Mouse (Mus musculus) layer of hippocampus, adult 11-12 months (tissue): Measurements from ENCODE around the gene Nrip1.
"Not testable (repeated sequence)": the region's sequence is repeated elsewhere in the genome, so short reads cannot be mapped to it uniquely, and the experiment has no call there.

Source experiments
- DNase-seq: peaks from one replicate; pipeline ENCODE4 v3.0.0; 2022; ENCODE audit warnings: low spot score

Nrip1 gene

DNA sequence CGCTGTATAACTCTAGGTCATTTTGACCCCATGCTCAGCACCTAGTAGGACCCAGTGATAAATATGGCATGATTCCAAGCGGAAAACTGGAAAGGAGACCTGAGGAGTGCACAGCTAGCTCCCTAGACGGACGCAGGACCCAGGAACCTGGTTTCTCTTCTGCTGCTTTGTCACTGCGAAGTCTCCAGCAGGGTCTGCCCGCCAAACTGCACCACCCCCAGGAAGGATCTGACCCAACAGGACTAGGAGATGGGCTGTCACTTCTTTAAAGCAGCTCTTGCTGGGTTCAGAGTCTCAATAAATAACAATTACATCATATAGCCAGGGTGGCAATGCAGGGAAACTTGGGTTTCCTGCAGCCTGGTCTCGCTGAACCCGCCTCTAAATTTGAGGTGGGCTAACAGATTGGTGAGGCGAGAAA, at the start of gene Nrip1:
Nrip1 (minus strand) TSS at position 157 of the 421 bp plus-strand sequence.
- peak; percentile 52 for DNase-seq

DNA sequence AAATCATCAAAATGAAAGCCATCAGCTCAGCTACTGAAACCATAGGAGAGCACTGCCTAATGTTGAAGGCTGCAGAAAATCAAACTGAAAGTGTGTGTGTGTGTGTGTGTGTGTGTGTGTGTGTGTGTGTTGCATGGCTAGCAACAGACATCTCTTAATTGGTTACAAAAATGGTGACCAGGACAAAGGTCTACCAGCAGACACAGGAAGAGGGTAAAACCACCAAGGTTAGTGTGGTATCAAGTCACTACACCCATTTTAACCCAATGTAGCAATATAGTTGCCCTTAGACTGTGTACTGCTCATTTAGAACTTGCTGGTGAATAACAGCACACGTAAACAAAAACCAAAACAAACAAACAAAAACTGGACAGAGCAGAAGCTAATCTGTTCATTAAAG, 48.9 kb upstream of the Nrip1 start:
- no peak for DNase-seq

DNA sequence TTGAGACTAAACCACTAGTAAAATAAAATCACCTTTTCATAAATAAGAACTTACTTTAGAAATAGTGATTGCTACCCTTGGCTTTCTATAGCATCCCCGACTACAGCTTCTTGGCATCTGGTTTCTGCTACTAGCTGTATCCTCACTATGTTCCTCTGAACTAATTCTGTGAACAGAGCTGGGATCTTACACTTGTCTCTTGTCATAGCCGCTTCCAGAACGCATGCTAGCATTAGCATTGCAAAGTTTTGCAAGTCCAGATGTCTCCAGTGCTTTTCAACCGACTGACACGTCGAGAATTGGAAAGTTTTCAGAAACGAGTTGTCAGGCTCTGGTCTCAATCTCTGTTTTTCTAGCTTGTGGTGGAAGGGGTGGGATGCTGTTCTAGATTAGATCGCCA, 46.2 kb upstream of the Nrip1 start:
- DNase-seq: no peak

- DNase-seq: no peak
Observed at GRCm38 (mm10) chr16:76416477-76416876, 42.9 kb upstream of the Nrip1 start.

GRCm38 (mm10) chr16:76416060-76416438, 42.4 kb upstream of the Nrip1 start:
- DNase-seq: no peak

- no peak for DNase-seq
Observed at GRCm38 (mm10) chr16:76415407-76416059, 41.9 kb upstream of the Nrip1 start.

DNA sequence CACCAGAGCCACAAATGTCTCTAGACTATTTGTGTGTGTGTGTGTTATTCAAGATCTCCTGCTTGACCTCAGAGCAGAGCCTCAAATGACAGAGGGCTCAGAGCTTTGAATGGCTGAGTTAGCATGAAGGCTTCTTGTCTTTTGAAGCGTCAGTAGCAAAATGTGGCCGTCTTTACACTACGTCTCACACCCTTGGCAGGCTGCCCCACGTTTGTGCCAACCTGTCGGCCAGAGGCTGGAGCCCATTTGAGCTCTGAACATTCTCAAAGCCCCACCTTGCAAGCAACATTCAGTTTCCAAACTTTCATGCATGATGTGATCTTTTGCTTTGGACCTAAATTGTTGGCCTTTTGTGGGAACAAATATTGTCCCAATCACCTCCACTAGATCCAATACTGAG, 40.9 kb upstream of the Nrip1 start:
- no peak for DNase-seq

DNA sequence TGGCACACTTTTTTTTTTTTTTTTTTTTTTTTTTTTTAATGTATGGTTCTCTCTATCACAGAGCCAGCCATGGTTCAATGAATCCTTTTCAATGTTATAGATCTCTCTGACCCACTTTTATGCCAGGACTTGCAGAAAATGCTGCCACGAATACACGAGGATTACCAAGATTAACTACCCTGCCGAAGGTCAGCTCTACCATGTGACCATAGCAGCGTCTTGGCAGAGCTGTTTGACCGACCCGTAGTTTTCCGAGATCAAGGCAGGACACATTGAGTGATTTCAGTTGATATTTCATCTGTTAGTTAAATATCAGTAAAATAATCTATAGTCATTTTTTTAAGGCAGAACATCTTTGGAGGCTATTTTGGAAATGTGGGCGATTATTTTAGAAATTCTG, 40.0 kb upstream of the Nrip1 start:
- no peak for DNase-seq

DNA sequence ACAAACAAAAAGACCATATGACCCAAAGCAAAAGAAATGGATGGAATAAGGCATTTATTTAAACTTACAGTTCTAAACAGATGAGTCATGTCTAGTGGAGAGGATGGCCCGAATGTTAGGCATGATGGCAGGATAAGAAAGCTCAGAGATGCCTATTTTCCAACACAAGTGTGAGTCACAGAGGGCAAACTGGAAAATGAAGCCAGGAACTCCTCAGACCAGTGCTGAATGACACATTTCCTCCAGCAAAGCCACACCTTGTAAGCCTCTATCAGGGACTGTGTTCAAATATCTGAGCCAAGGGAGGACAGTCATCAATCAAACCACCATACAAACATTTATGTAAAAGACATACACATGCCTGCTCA, 35.7 kb upstream of the Nrip1 start:
- no peak for DNase-seq

DNA sequence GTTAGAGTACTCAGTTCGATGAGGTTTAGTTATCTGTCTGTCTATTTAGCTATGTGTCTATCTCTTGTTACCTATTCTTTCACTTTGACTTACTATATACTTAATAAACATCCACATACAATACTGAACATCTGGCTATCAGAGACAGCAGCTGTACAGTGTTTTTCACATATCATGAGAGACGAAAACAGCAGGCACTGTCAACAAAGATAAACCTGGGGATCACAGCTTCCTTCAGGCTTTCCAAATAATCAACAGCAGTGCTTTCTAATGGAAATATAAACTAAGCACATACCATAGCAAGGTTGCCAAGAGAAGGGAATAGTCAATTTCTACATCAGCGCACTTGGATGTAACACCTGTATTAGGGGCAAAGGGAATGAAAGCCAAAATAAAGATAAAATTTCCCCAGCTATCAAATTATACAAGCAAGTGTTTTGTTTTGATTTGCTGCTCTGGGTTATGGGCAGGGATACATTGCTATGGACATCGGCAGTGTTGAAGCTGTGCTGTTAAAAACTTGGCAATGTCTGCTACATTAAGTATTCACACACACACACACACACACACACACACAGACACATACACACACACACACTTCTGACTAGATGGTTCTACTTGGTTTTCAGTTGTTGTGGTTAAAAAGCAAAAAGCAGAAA, 35.2 kb upstream of the Nrip1 start:
- DNase-seq: no peak

- peak; percentile 16 for DNase-seq
Observed at GRCm38 (mm10) chr16:76408241-76408640, 34.6 kb upstream of the Nrip1 start.

DNA sequence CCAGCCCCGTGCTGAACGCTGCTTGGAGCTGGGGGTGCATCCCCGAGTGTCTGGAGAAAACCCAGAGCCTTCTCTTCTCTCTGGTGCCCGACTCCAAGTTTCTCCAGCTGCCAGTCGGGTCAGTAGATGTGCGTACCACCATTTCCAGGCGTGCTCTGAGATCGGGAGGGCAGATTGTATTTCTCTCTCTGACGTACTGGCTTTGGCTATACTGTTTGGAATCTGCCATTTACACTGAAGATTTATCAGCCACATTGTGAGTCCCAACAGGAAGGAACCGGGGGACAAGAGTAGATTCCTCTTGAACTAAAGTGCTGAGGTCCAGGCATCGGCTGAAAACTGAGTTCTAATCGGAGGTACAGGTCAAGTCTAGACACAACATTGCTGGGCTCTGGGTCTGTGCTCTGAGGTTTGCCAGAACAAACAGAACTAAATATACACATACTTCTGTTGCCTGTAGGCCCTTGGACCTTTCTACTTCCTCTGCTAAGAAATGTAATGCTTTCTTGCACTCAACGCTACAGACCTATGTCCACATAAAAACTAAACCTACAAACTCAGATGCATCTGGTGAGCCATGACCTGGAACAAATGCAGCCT, 33.8 kb upstream of the Nrip1 start:
- no peak for DNase-seq

GRCm38 (mm10) chr16:76406897-76407296, 33.3 kb upstream of the Nrip1 start:
- peak; percentile 32 for DNase-seq

- no peak for DNase-seq
Observed at GRCm38 (mm10) chr16:76406319-76406718, 32.7 kb upstream of the Nrip1 start.

DNA sequence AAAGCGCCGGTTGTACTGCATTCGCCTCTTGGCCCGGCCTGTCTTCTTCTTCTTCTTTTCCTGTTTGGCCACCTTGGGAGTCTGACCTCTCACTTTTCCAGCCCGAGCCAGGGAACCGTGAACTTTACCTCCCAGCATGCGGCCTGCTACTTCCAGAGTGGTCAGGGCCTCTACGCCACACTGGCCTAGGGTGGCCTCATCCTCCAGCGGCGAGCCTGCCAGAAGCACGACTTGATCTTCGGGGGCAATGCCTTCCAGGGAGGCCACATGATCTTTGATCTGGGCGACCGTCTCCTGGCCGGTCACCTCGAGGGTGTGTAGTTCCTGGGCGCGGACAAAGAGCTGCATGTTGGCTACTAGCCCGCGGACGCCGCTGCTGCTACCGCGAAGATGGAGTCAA, 29.7 kb upstream of the Nrip1 start:
- not testable (repeated sequence) for DNase-seq

GRCm38 (mm10) chr16:76396512-76396911, 22.9 kb upstream of the Nrip1 start:
- DNase-seq: no peak

DNA sequence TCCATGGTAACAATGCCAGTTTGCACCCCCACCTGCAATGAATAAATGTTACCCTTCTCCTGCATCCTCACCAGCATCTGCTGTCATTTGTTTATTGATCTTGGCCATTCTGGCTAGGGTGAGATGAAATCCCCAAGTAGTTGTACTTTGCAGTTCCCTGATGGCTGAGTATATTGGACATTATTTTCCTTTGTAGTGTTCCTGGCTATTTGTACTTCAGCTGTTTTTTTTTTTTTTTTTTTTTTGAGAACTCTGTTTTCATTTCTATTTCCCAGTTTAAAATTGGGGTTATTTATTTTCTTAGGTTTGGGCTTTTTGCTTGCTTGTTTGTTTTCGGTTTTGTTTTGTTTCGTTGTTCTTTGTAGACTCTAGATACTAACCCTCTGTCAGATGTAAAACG, 19.6 kb upstream of the Nrip1 start:
- DNase-seq: no peak

DNA sequence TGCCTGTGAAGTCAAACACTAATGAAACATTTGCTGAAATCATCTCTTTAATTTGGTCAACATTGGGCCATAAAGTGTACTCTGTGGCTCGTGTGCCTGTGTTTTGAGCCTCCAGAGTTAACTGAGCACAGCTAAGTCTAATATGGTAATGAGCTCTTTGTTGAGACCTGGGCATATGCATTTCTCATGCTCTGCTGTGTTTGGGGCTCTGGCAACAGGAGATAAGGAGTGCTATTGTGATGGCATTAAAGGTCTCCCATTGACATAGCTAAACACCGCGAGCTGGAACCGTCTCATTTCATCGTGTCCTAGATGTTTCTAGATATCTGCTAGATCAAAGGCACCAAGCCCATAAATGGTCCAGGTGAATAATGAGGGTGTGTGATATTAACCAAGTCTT, 12.9 kb upstream of the Nrip1 start:
- DNase-seq: no peak

DNA sequence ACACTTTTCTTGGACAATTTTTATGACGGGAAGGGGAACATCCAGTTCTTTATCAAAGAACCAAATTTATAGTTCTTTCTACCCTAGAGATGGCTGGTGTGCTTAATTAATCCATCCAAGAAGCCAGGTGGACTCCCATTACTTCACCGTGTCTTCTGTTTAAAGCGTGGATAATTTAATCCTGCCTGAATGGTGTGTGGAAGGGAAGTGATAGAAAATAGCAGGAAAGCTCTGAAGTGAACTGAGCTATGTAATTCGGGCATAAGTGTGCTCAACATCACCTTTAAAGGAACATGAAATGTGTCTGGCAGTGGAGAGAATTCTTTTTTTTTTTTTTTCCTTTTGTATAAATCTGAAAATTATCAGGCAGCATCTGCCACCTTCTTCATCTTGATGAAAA, 12.4 kb upstream of the Nrip1 start:
- DNase-seq: no peak

DNA sequence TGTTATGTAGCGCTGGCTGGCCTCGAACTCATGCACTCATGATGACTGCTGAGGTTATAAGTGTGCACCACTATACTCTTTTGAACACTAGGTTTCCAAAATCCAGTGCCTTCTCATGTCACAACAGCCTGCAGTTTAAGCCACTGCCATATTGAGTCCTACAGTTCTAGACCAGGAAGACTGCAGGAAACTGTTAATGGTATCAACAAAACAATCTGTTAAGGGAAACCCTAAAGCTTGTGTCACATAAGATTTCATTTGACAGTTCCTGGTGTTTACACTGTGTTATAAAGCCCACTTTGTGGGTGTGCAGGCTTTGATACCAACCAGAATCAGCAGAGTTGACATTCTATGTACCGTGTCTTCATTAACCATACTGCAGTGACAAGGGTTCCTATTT, 3.6 kb upstream of the Nrip1 start:
- no peak for DNase-seq

GRCm38 (mm10) chr16:76376661-76377060, 3.0 kb upstream of the Nrip1 start:
- DNase-seq: no peak

DNA sequence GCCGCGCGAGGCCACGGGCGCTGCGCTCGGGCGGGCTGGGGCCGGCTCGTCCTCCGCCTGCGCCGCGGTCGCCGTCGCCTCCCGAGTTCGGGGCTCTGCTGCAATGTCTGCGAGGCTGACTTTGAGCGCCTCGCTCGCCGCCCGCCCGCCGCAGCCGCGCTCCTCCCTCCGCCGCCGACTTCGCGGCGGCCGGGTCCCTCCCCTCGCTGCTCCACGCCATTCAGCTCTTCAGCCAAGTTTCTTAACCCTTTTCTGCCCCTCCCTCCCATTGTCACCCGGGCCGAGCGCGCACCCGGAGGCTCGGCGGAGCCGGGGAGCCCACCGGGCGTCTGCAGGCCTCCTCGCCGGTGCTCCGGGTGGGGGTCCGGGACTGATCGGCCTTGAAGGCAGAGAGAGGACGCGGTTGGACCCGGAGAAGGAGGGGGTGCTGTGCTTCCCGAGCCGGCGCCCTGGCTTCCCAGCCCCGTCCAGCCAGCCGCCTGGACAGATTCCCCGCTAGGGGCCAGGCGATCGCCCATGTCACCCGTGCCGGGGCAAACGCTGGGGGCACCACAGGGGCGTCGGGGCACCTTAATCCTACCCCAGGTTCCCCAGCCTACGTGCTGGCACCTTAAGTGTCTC, 576 bp downstream of the Nrip1 start:
- peak; percentile 76 for DNase-seq
